Mouse (Mus musculus) CH12.LX (cell line): ENCODE results near the gene Edaradd. TPM values are rescaled to one million over a fixed set of nuclear protein-coding genes. Genes with fewer than 3 reads are reported as not detected.

Experiments used
- DNase-seq: peaks from one replicate; pipeline ENCODE4 v3.0.0-alpha.2; 2013; ENCODE audit errors: extremely low read depth
- H3K27ac ChIP-seq: 2 replicates; pipeline ENCODE4 v1.5.1; 2012; ENCODE audit warnings: low read depth, mild to moderate bottlenecking, control low read depth, moderate library complexity; ENCODE audit not compliant: insufficient read depth
- H3K27me3 ChIP-seq: replicated peaks from 2 replicates; pipeline ENCODE3; 2012; ENCODE audit warnings: inconsistent platforms
- H3K36me3 ChIP-seq, 2 experiments: replicated peaks in 1 of 2; 2 replicates each; pipeline versions ENCODE3 to v1.6.1; 2012; ENCODE audit warnings: inconsistent platforms in 1 of 2, low read length in 1 of 2, mild to moderate bottlenecking in 1 of 2, mixed read lengths in 1 of 2, moderate library complexity in 1 of 2; ENCODE audit not compliant: control insufficient read depth in 1 of 2, insufficient read depth in 1 of 2
- H3K4me1 ChIP-seq, 2 experiments: 2 replicates each; pipeline ENCODE4 v1.6.1; 2012; ENCODE audit warnings: inconsistent platforms in 1 of 2, moderate library complexity in 1 of 2; ENCODE audit not compliant: insufficient read depth in 2 of 2, control insufficient read depth in 1 of 2
- H3K4me2 ChIP-seq: 2 replicates; pipeline ENCODE4 v1.6.1; 2012; ENCODE audit warnings: low read depth, mild to moderate bottlenecking, control low read depth; ENCODE audit not compliant: poor library complexity, insufficient read depth, severe bottlenecking
- H3K4me3 ChIP-seq, 3 experiments: fragments of 150-350 bp in 1 of 3; sonication (generic) in 1 of 3; replicated peaks in 1 of 3; 2 replicates each; pipeline versions ENCODE3 to v1.5.1; 2011 to 2012; ENCODE audit warnings: low read depth in 2 of 3, low read length in 2 of 3, mild to moderate bottlenecking in 2 of 3, moderate library complexity in 2 of 3, control low read depth in 1 of 3, improper control_type of control experiment in 1 of 3, inconsistent platforms in 1 of 3, mixed read lengths in 1 of 3; ENCODE audit not compliant: poor library complexity in 1 of 3
- H3K79me2 ChIP-seq: replicated peaks from 2 replicates; pipeline ENCODE4 v1.6.1; 2012; ENCODE audit warnings: mild to moderate bottlenecking, moderate library complexity; ENCODE audit not compliant: control insufficient read depth, poor library complexity, insufficient read depth, severe bottlenecking; ENCODE audit errors: extremely low read depth
- H3K9ac ChIP-seq: 2 replicates; pipeline ENCODE4 v1.6.1; 2012; ENCODE audit warnings: low read depth, mild to moderate bottlenecking, control low read depth, moderate library complexity; ENCODE audit not compliant: insufficient read depth
- H3K9me3 ChIP-seq: replicated peaks from 2 replicates; pipeline ENCODE3; 2012; ENCODE audit warnings: low read length, inconsistent platforms, mixed read lengths
- BHLHE40 ChIP-seq: IDR thresholded peaks from 2 replicates; pipeline ENCODE4 v1.6.1; 2011; ENCODE audit warnings: mild to moderate bottlenecking, low read depth, low read length, improper control_type of control experiment
- ELF1 ChIP-seq: IDR thresholded peaks from 2 replicates; pipeline ENCODE4 v1.6.1; 2014; ENCODE audit warnings: low read depth, mild to moderate bottlenecking, inconsistent platforms, low read length, improper control_type of control experiment
- EP300 ChIP-seq: IDR thresholded peaks from 2 replicates; pipeline ENCODE4 v1.6.1; 2011; ENCODE audit warnings: low read length, improper control_type of control experiment
- ETS1 ChIP-seq: conservative IDR thresholded peaks from 2 replicates; pipeline ENCODE4 v1.6.1; 2012; ENCODE audit warnings: low read depth, mild to moderate bottlenecking, inconsistent platforms, low read length, improper control_type of control experiment, moderate library complexity
- HCFC1 ChIP-seq: IDR thresholded peaks from 2 replicates; pipeline ENCODE4 v1.6.1; 2012; ENCODE audit warnings: low read depth, mild to moderate bottlenecking, inconsistent platforms, low read length, improper control_type of control experiment
- JUN ChIP-seq: IDR thresholded peaks from 2 replicates; pipeline ENCODE4 v1.6.1; 2011; ENCODE audit warnings: low read depth, mild to moderate bottlenecking, low read length, improper control_type of control experiment, moderate library complexity; ENCODE audit not compliant: insufficient read depth
- JUND ChIP-seq: conservative IDR thresholded peaks from 2 replicates; pipeline ENCODE4 v1.6.1; 2011; ENCODE audit warnings: low read depth, low read length, improper control_type of control experiment
- KAT2A ChIP-seq: IDR thresholded peaks from 2 replicates; pipeline ENCODE4 v1.6.1; 2012; ENCODE audit warnings: low read length, improper control_type of control experiment, inconsistent platforms; ENCODE audit not compliant: insufficient replicate concordance
- MAZ ChIP-seq: IDR thresholded peaks from 2 replicates; pipeline ENCODE4 v1.6.1; 2012; ENCODE audit warnings: low read depth, mild to moderate bottlenecking, inconsistent platforms, low read length, improper control_type of control experiment, moderate library complexity
- MEF2A ChIP-seq: IDR thresholded peaks from 2 replicates; pipeline ENCODE4 v1.6.1; 2014; ENCODE audit warnings: low read depth, mild to moderate bottlenecking, inconsistent platforms, low read length, improper control_type of control experiment, borderline replicate concordance
- NELFE ChIP-seq: IDR thresholded peaks from 2 replicates; pipeline ENCODE4 v1.6.1; 2011; ENCODE audit warnings: low read depth, low read length, improper control_type of control experiment
- NRF1 ChIP-seq: IDR thresholded peaks from 2 replicates; pipeline ENCODE4 v1.6.1; 2014; ENCODE audit warnings: low read depth, mild to moderate bottlenecking, inconsistent platforms, low read length, improper control_type of control experiment, moderate library complexity
- PAX5 ChIP-seq: IDR thresholded peaks from 2 replicates; pipeline ENCODE4 v1.6.1; 2012; ENCODE audit warnings: low read length, inconsistent platforms, mixed read lengths
- POLR2A ChIP-seq: IDR thresholded peaks from 2 replicates; pipeline ENCODE4 v1.6.1; 2011; ENCODE audit warnings: low read depth, mild to moderate bottlenecking, improper control_type of control experiment, low read length
- POLR2AphosphoS2 ChIP-seq: IDR thresholded peaks from 2 replicates; pipeline ENCODE4 v1.6.1; 2011; ENCODE audit warnings: low read depth, low read length, improper control_type of control experiment
- TCF12 ChIP-seq: IDR thresholded peaks from 2 replicates; pipeline ENCODE4 v1.6.1; 2014; ENCODE audit warnings: low read depth, mild to moderate bottlenecking, inconsistent platforms, low read length, improper control_type of control experiment
- UBTF ChIP-seq: IDR thresholded peaks from 2 replicates; pipeline ENCODE4 v1.6.1; 2012; ENCODE audit warnings: low read depth, mild to moderate bottlenecking, inconsistent platforms, low read length, improper control_type of control experiment, moderate library complexity
- USF1 ChIP-seq: IDR thresholded peaks from 2 replicates; pipeline ENCODE4 v1.6.1; 2014; ENCODE audit warnings: low read depth, mild to moderate bottlenecking, inconsistent platforms, low read length, improper control_type of control experiment
- USF2 ChIP-seq: conservative IDR thresholded peaks from 2 replicates; pipeline ENCODE4 v1.6.1; 2011; ENCODE audit warnings: low read depth, low read length, improper control_type of control experiment
- ZC3H11A ChIP-seq: IDR thresholded peaks from 2 replicates; pipeline ENCODE4 v1.6.1; 2012; ENCODE audit warnings: low read depth, mild to moderate bottlenecking, inconsistent platforms, low read length, improper control_type of control experiment
- ZKSCAN1 ChIP-seq: IDR thresholded peaks from 2 replicates; pipeline ENCODE4 v1.6.1; 2012; ENCODE audit warnings: low read depth, inconsistent platforms, low read length, improper control_type of control experiment, borderline replicate concordance
- ZMIZ1 ChIP-seq: IDR thresholded peaks from 2 replicates; pipeline ENCODE4 v1.6.1; 2012; ENCODE audit warnings: low read depth, mild to moderate bottlenecking, inconsistent platforms, low read length, improper control_type of control experiment
- dilution Hi-C: fragments of 300-500 bp; cut with MboI; formaldehyde crosslinking; loops from 2 replicates; pipeline ENCODE4 v1.14.3; 2020; ENCODE audit warnings: low sequenced_read_pairs; ENCODE audit not compliant: extremely low pct_unique_long_range_greater_than_20kb, extremely low pct_ligation_motif_present
- in situ Hi-C: fragments of 300-500 bp; cut with MboI; formaldehyde crosslinking; loops from 3 replicates; pipeline ENCODE4 v1.14.3; 2019; ENCODE audit warnings: low sequenced_read_pairs, low pct_ligation_motif_present, low pct_unique_long_range_greater_than_20kb, mixed read lengths
- polyA plus RNA-seq: library from polyadenylated mRNA; unstranded; fragments of >175 nt; gene quantifications from 2 replicates; pipeline ENCODE4 v1.2.1, GENCODE M21; 2012; ENCODE audit warnings: low read depth; ENCODE audit not compliant: insufficient read length
- total RNA-seq, 2 experiments: library from RNA; depleted of rRNA; stranded (reverse); fragments of 300-350 nt in 1 of 2; fragments of >200 nt in 1 of 2; gene quantifications; 2 replicates each; pipeline ENCODE4 v1.2.3; 2012 to 2014

Gene Edaradd
- total and polyA plus RNA-seq, 3 experiments: 0.16 to 0.68 (median 0.24) TPM

DNA sequence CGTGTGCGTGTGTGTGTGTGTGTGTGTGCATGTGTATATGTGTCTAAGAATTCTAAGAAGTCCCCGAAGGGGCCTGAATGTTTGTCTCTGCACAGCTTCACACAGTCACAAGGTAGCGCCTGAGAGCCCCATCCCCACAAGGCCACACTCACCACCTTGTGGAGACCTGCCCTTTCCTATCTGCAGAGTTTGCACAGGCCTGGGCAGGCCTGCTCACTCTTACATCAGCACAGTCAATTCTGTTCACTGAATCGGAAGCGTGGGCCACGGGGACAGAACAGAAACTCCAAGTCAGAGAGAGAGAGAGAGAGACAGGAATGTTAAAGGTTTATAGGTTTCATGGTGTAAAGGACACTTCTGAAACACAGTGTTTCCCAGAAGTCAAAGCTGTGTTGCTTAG, 34.6 kb downstream of the Edaradd start (continued):
- no peak for TF ChIP-seq KAT2A
- TF ChIP-seq BHLHE40: peak; percentile 59
- peak; percentile 48; the same call in 1 of the 2 replicates for TF ChIP-seq ZMIZ1
- TF ChIP-seq EP300: peak; percentile 71
- TF ChIP-seq ZC3H11A: no peak
- no peak for TF ChIP-seq JUND
- TF ChIP-seq, all 38 proteins: peak for 22

DNA sequence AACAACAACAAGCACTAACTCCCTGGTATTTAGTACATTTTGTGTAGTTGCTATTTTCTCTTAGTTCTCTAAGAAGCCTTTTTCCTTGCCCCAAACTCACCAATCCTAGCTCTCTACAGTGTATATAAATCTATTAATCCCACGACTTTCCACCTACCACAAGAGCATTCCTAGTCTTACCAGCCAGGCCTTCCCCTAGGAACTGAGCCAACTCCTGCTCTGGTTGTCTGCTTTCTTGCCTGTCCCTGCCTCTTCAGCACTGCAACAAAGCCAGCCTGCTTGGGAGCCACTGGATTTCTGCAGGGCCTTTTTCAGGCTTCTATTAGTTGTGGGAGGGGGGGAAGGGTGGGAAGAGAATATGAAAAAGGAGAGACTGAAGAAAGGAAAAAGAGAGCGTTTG, 35.0 kb downstream of the Edaradd start:
- Histone ChIP-seq H3K4me3 (no peak overlapping the region), H3K36me3 (no peaks in the 10 kb centered on the region), H3K9ac (peak overlapping the region; percentile 43), H3K79me2 (no peaks in the 10 kb centered on the region), H3K27me3 (no peaks in the 10 kb centered on the region), H3K27ac (peak overlapping the region; percentile 94; the same call in 1 of the 2 replicates), H3K4me1 (peaks cover 32 to 70% of the 10 kb centered on the region in 2 experiments), H3K9me3 (no peaks in the 10 kb centered on the region), H3K4me2 (0 out of 2 replicates have a peak overlapping the region, but pooled peaks have one; percentile 3)
- in situ Hi-C loops (no loop called here), dilution Hi-C loops (no loop called here)
- DNase-seq: no peak
- no peak for TF ChIP-seq ZKSCAN1
- no peak for TF ChIP-seq POLR2A
- no peak for TF ChIP-seq POLR2AphosphoS2
- no peak for TF ChIP-seq NELFE
- no peak for TF ChIP-seq EP300
- peak; percentile 37; the same call in 1 of the 2 replicates for TF ChIP-seq UBTF
- TF ChIP-seq NRF1: no peak
- no peak for TF ChIP-seq USF2

DNA sequence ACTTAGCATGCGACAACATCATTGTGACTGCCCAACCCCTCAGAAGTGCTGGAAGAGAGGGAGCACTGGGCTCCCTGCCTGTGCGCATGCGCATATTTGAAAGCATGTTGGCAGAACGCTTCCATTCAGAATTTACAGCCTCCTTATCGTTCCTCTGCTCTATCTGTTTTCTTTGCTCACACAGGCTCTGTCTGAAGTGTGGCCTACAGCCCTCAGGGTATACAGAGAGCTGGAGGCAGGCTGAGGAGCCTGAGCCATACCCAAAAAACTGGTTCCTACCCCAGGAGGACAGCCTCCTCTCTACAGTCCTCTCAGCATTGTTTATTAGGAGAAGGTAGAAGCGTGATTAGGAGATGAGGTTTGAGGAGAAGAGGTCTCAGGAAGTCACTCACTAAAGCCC, 40.4 kb downstream of the Edaradd start:
- H3K27me3 ChIP-seq: no peaks in the 10 kb centered on the region
- H3K4me1 ChIP-seq: peaks cover 8 to 37% of the 10 kb centered on the region in 2 experiments; a peak in 3 of 4 replicates
- no peak for TF ChIP-seq HCFC1
- TF ChIP-seq ELF1: no peak
- TF ChIP-seq JUN: no peak
- TF ChIP-seq PAX5: no peak
- no peak for TF ChIP-seq ETS1
- no peak for TF ChIP-seq MEF2A
- no peak for TF ChIP-seq USF1
- no peak for TF ChIP-seq TCF12
- no peak for TF ChIP-seq MAZ
- H3K79me2 ChIP-seq: no peaks in the 10 kb centered on the region
- no peak overlapping the region for H3K9ac ChIP-seq
- no peaks in the 10 kb centered on the region for H3K9me3 ChIP-seq
- no peaks in the 10 kb centered on the region for H3K36me3 ChIP-seq
- no peak overlapping the region for H3K27ac ChIP-seq
- dilution Hi-C loops (no loop called here), in situ Hi-C loops (loop anchor here (5.0 kb wide), 2 partner anchors 32 to 62 kb away; no protein-coding TSS in a partner anchor)
- DNase-seq: no peak
- no peak overlapping the region for H3K4me3 ChIP-seq
- H3K4me2 ChIP-seq: no peak overlapping the region
